Mouse (Mus musculus): ENCODE measurements around the gene Ccdc15. TPM values are rescaled to one million over a fixed set of nuclear protein-coding genes. Genes with fewer than 3 reads are reported as not detected.

The Ccdc15 gene
- total and polyA plus RNA-seq, 2 experiments = 0.59 to 2.1 TPM

DNA sequence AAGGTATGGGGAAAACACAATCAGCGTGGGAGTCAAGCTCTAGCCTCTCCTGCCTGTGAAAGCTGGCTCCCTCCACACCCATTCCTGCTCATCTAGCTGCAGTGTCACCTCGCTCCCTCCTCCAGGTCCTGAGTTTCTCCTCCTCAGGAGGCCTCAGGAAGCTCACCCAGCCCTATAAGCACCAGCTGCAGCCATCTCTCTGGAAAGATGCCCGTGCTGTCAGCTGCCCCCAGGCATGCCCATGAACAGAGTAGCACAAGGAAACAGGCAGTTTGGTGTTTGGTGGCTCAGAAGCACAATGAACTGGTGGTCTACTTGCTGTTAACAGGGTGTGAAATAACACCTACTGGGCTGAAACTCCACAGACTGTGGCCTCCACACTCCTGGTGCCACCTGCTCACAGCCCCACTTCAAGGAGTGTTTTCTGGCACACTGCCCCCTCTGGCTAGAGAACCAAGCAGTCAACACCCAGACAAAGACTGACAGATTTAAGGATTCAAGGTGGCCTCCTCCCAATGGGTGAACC is 99.8 kb downstream of the Ccdc15 start:
- WGBS = 70% methylated on average over 3 of the region's 3 CpGs
- Histone ChIP-seq H3K27me3 (ENCODE audit: control insufficient read depth, insufficient read depth, low read length) (no peaks in the 10 kb centered on the region), H3K36me3 (ENCODE audit: control insufficient read depth, insufficient read depth, low read length) (no peaks in the 10 kb centered on the region), H3K4me1 (ENCODE audit: control insufficient read depth, insufficient read depth, low read length) (peaks cover 2% of the 10 kb centered on the region; the same call in 1 of the 2 replicates), H3K27ac (replicated peaks; ENCODE audit: insufficient read depth, low read depth, low read length) (no peak overlapping the region), H3K79me2 (ENCODE audit: control insufficient read depth, insufficient read depth, low read length) (no peaks in the 10 kb centered on the region), H3K4me3 (ENCODE audit: insufficient read depth, low read depth, low read length) (no peak overlapping the region), H3K9ac (ENCODE audit: low read depth, low read length) (no peak overlapping the region)
- TF ChIP-seq POLR2A (IDR thresholded peaks at IDR 0.05; ENCODE audit: extremely low read depth, insufficient read depth, low read length) (no peak), CTCF (IDR thresholded peaks at IDR 0.05; ENCODE audit: low read depth, low read length) (no peak)
- DNase-seq (ENCODE audit: extremely low read depth, low read depth, low spot score) = no peak

DNA sequence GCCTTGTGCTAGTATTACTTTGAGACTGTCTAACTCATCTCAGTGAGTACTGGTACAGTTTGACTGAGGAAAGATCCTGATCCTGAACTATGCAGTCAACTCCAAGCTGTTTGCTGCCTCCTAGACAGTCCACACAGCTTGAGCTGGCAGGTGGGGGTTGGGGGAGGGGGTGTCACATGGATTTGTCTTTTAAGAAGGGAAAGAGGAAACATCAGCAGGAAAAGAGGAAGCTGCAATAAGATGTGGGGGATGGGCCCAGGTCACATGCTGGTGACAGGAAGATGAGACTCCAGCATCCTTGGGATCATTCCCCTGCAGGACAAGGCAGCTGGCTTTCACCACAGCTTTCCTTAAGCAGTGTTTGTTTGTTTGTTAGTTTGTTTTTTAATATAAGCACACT is 100.8 kb downstream of the Ccdc15 start:
- Histone ChIP-seq H3K36me3 (ENCODE audit: control insufficient read depth, insufficient read depth, low read length) (no peaks in the 10 kb centered on the region), H3K27ac (replicated peaks; ENCODE audit: insufficient read depth, low read depth, low read length) (0 out of 2 replicates have a peak overlapping the region, but pooled peaks have one; percentile 16)

DNA sequence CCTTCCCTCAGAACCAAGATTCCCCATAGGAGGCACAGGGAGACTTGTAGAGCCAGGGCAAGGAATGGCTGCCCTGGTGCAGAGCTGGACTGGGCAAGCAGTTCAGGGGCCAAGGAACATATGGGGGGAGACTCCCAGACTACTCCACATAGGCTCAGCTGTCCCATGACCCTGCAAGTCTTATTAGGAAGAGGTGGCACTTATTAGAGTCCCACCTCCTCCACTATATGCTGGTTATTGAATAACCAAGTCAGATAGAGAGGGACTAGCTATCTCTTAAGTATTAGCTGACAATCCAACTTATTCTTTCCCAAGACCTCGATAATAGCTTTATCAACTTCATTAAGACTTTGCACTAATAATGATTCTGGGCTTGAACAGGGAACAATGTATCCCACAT is 102.4 kb downstream of the Ccdc15 start:
- 78% methylated on average over 1 of the region's 1 CpGs for WGBS
- no peak overlapping the region for H3K27ac ChIP-seq (replicated peaks; ENCODE audit: insufficient read depth, low read depth, low read length)
- H3K9ac ChIP-seq (ENCODE audit: low read depth, low read length) = no peak overlapping the region

More for the DNA sequence above, 100.8 kb downstream of the Ccdc15 start:
- no peaks in the 10 kb centered on the region for H3K79me2 ChIP-seq (ENCODE audit: control insufficient read depth, insufficient read depth, low read length)
- H3K4me3 ChIP-seq (ENCODE audit: insufficient read depth, low read depth, low read length) = no peak overlapping the region
- peaks cover 2% of the 10 kb centered on the region; the same call in 1 of the 2 replicates for H3K4me1 ChIP-seq (ENCODE audit: control insufficient read depth, insufficient read depth, low read length)
- H3K27me3 ChIP-seq (ENCODE audit: control insufficient read depth, insufficient read depth, low read length) = no peaks in the 10 kb centered on the region
- no peak overlapping the region for H3K9ac ChIP-seq (ENCODE audit: low read depth, low read length)
- DNase-seq (ENCODE audit: extremely low read depth, low read depth, low spot score) = peak; percentile 36
- TF ChIP-seq POLR2A (IDR thresholded peaks at IDR 0.05; ENCODE audit: extremely low read depth, insufficient read depth, low read length) (no peak), CTCF (IDR thresholded peaks at IDR 0.05; ENCODE audit: low read depth, low read length) (no peak)

DNA sequence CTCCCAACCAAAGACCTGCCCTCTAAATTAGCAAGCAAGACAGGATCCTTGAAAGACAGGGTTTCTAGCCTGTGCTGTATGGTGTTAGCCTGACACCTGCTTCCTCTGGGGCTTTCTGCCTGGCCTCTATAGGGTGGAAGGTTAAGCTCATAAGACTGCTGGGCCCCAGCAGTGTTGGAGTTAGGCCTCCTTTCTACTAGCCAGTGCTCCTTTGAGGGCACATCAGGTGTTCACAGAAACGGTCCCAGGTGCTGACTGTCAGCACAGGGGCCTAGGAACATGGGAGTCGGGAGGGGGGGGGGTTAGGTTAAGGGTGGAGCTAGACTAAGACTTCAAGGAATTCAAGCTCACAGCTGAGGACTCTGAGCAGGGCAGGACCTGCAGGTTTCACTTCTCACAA is 102.8 kb downstream of the Ccdc15 start:
- Histone ChIP-seq H3K36me3 (ENCODE audit: control insufficient read depth, insufficient read depth, low read length) (no peaks in the 10 kb centered on the region), H3K4me3 (ENCODE audit: insufficient read depth, low read depth, low read length) (no peak overlapping the region), H3K4me1 (ENCODE audit: control insufficient read depth, insufficient read depth, low read length) (peaks cover 2% of the 10 kb centered on the region; the same call in 1 of the 2 replicates), H3K79me2 (ENCODE audit: control insufficient read depth, insufficient read depth, low read length) (no peaks in the 10 kb centered on the region), H3K27ac (replicated peaks; ENCODE audit: insufficient read depth, low read depth, low read length) (no peak overlapping the region), H3K9ac (ENCODE audit: low read depth, low read length) (no peak overlapping the region), H3K27me3 (ENCODE audit: control insufficient read depth, insufficient read depth, low read length) (no peaks in the 10 kb centered on the region)
- DNase-seq (ENCODE audit: extremely low read depth, low read depth, low spot score) = no peak
- 79% methylated on average over 2 of the region's 2 CpGs for WGBS
- no peak for TF ChIP-seq CTCF (IDR thresholded peaks at IDR 0.05; ENCODE audit: low read depth, low read length)
- TF ChIP-seq POLR2A (IDR thresholded peaks at IDR 0.05; ENCODE audit: extremely low read depth, insufficient read depth, low read length) = no peak

More for the DNA sequence above, 102.4 kb downstream of the Ccdc15 start:
- no peak overlapping the region for H3K4me3 ChIP-seq (ENCODE audit: insufficient read depth, low read depth, low read length)
- H3K27me3 ChIP-seq (ENCODE audit: control insufficient read depth, insufficient read depth, low read length) = no peaks in the 10 kb centered on the region
- TF ChIP-seq POLR2A (IDR thresholded peaks at IDR 0.05; ENCODE audit: extremely low read depth, insufficient read depth, low read length) = no peak
- TF ChIP-seq CTCF (IDR thresholded peaks at IDR 0.05; ENCODE audit: low read depth, low read length) = no peak
- DNase-seq (ENCODE audit: extremely low read depth, low read depth, low spot score) = no peak
- no peaks in the 10 kb centered on the region for H3K79me2 ChIP-seq (ENCODE audit: control insufficient read depth, insufficient read depth, low read length)
- H3K4me1 ChIP-seq (ENCODE audit: control insufficient read depth, insufficient read depth, low read length) = peaks cover 2% of the 10 kb centered on the region; the same call in 1 of the 2 replicates
- no peaks in the 10 kb centered on the region for H3K36me3 ChIP-seq (ENCODE audit: control insufficient read depth, insufficient read depth, low read length)

DNA sequence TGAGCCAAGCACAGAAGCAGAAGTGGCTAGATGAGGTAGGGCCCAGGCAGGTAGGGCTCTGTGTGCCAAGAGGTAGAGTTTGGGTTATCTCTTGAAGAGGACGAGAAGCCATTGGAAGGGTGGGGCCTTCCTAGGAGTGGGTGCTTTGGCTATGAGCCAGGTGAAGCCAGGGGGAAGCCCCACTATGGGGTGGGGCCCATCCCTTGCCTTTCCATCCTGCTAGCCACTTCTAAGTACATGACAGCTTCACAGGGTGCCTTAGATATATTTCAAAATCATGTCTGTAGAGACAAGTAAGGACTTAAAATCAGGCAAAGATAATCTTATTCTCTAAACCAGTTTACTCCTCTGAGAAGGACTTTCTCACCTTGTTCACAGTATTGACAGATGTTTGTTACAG is 103.6 kb downstream of the Ccdc15 start:
- Histone ChIP-seq H3K79me2 (ENCODE audit: control insufficient read depth, insufficient read depth, low read length) (no peaks in the 10 kb centered on the region), H3K4me1 (ENCODE audit: control insufficient read depth, insufficient read depth, low read length) (no peaks in the 10 kb centered on the region; the same call in 1 of the 2 replicates), H3K27me3 (ENCODE audit: control insufficient read depth, insufficient read depth, low read length) (no peaks in the 10 kb centered on the region), H3K36me3 (ENCODE audit: control insufficient read depth, insufficient read depth, low read length) (no peaks in the 10 kb centered on the region), H3K4me3 (ENCODE audit: insufficient read depth, low read depth, low read length) (no peak overlapping the region), H3K9ac (ENCODE audit: low read depth, low read length) (no peak overlapping the region), H3K27ac (replicated peaks; ENCODE audit: insufficient read depth, low read depth, low read length) (no peak overlapping the region)
- 76% methylated on average over 1 of the region's 1 CpGs for WGBS
- DNase-seq (ENCODE audit: extremely low read depth, low read depth, low spot score) = no peak
- no peak for TF ChIP-seq CTCF (IDR thresholded peaks at IDR 0.05; ENCODE audit: low read depth, low read length)
- TF ChIP-seq POLR2A (IDR thresholded peaks at IDR 0.05; ENCODE audit: extremely low read depth, insufficient read depth, low read length) = no peak

DNA sequence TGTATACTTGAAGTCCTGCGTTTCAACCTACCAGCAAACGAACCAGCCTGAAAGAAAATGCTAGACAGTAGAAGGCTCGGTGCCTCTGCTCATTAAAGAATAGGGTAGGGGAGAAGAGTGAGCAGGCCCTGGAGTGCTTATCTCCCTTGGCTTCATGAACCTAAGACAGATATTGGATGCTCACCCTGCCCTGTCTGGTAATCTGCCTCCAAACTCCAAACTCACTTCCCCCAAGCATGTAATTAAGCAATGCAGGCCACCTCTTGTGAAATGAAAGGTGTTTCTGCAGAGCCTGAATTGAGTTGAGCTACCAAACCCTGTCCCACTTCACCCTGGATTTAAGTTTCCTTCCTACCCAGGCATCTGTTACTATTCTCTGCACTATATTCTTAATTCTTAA is 105.5 kb downstream of the Ccdc15 start:
- Histone ChIP-seq H3K27me3 (ENCODE audit: control insufficient read depth, insufficient read depth, low read length) (no peaks in the 10 kb centered on the region), H3K79me2 (ENCODE audit: control insufficient read depth, insufficient read depth, low read length) (no peaks in the 10 kb centered on the region), H3K4me1 (ENCODE audit: control insufficient read depth, insufficient read depth, low read length) (no peaks in the 10 kb centered on the region; the same call in 1 of the 2 replicates), H3K9ac (ENCODE audit: low read depth, low read length) (no peak overlapping the region), H3K27ac (replicated peaks; ENCODE audit: insufficient read depth, low read depth, low read length) (no peak overlapping the region), H3K36me3 (ENCODE audit: control insufficient read depth, insufficient read depth, low read length) (no peaks in the 10 kb centered on the region), H3K4me3 (ENCODE audit: insufficient read depth, low read depth, low read length) (no peak overlapping the region)
- WGBS = 87% methylated on average over 3 of the region's 3 CpGs
- no peak for TF ChIP-seq CTCF (IDR thresholded peaks at IDR 0.05; ENCODE audit: low read depth, low read length)
- TF ChIP-seq POLR2A (IDR thresholded peaks at IDR 0.05; ENCODE audit: extremely low read depth, insufficient read depth, low read length) = no peak
- DNase-seq (ENCODE audit: extremely low read depth, low read depth, low spot score) = no peak

Measured in liver, adult 2 months (tissue).